Mouse (Mus musculus) monocyte, adult 2 months (primary cell): Measurements from ENCODE around the gene Mast2.
A peak's percentile ranks its signal among the peaks of the same experiment; 100 is the strongest.

Experiments used
- DNase-seq, 2 experiments: peaks; one replicate each; pipeline ENCODE4 v3.0.0; 2022; ENCODE audit warnings: low spot score in 2 of 2, low read depth in 1 of 2

Mast2 gene

GRCm38 (mm10) chr4:116464126-116464981 is at the start of gene Mast2:
Mast2 (minus strand) TSS chr4:116464183.
- peak; percentile 14 to 33 for DNase-seq

- peak; percentile 87 to 91 for DNase-seq
Observed at GRCm38 (mm10) chr4:116507425-116508218, 43.6 kb upstream of the Mast2 start, which contains the start of gene Ipp. Ipp (plus strand) TSS chr4:116507549.

- no peak for DNase-seq
Observed at GRCm38 (mm10) chr4:116506886-116507424, 43.0 kb upstream of the Mast2 start.

GRCm38 (mm10) chr4:116499978-116500377 is 36.0 kb upstream of the Mast2 start:
- DNase-seq, result no peak

GRCm38 (mm10) chr4:116493646-116494045 is 29.7 kb upstream of the Mast2 start:
- DNase-seq, result no peak

- DNase-seq, result no peak
Observed at GRCm38 (mm10) chr4:116492460-116492859, 28.5 kb upstream of the Mast2 start.

- no peak for DNase-seq
Observed at GRCm38 (mm10) chr4:116491886-116492285, 27.9 kb upstream of the Mast2 start.

GRCm38 (mm10) chr4:116491119-116491536 is 27.1 kb upstream of the Mast2 start:
- no peak for DNase-seq

- DNase-seq, result no peak
Observed at GRCm38 (mm10) chr4:116483476-116483875, 19.5 kb upstream of the Mast2 start.

GRCm38 (mm10) chr4:116481322-116481721 is 17.3 kb upstream of the Mast2 start:
- DNase-seq, result no peak

GRCm38 (mm10) chr4:116463231-116464125 is 505 bp downstream of the Mast2 start:
- DNase-seq, result peak in 1 of 2 experiments; percentile 8

GRCm38 (mm10) chr4:116461943-116462342 is 2.0 kb downstream of the Mast2 start:
- no peak for DNase-seq

- no peak for DNase-seq
Observed at GRCm38 (mm10) chr4:116451553-116451952, 12.4 kb downstream of the Mast2 start.

GRCm38 (mm10) chr4:116449951-116450350 is 14.0 kb downstream of the Mast2 start:
- no peak for DNase-seq

- DNase-seq, result peak in 1 of 2 experiments; percentile 4
Observed at GRCm38 (mm10) chr4:116448673-116449072, 15.3 kb downstream of the Mast2 start.

GRCm38 (mm10) chr4:116439383-116439782 is 24.6 kb downstream of the Mast2 start:
- no peak for DNase-seq

- no peak for DNase-seq
Observed at GRCm38 (mm10) chr4:116438561-116438960, 25.4 kb downstream of the Mast2 start.

GRCm38 (mm10) chr4:116435626-116436025 is 28.4 kb downstream of the Mast2 start:
- no peak for DNase-seq

GRCm38 (mm10) chr4:116422186-116422585 is 41.8 kb downstream of the Mast2 start:
- DNase-seq, result no peak

- DNase-seq, result no peak
Observed at GRCm38 (mm10) chr4:116421170-116421569, 42.8 kb downstream of the Mast2 start.

GRCm38 (mm10) chr4:116412993-116413392 is 51.0 kb downstream of the Mast2 start:
- no peak for DNase-seq
